Mouse (Mus musculus) midbrain, embryonic 16.5 days (tissue): ENCODE measurements around the gene Spem2. TPM values are rescaled to one million over a fixed set of nuclear protein-coding genes. Genes with fewer than 3 reads are reported as not detected.

Experiments used
- polyA plus RNA-seq: library from polyadenylated mRNA; unstranded; fragments of >200 nt; fragmentation: Nextera tagmentation; extraction: Ambion mirVana; gene quantifications from 2 replicates; pipeline ENCODE4 v1.2.1, GENCODE M21; 2015

The Spem2 gene
- polyA plus RNA-seq, 1 experiment from 2014 or later: not detected

Other genes with a start within 250 kb of the Spem2 start
- gene Wrap53, start 238.2 kb downstream of the Spem2 start, polyA plus RNA-seq: 19.2 and 20.9 TPM in 2 replicates
- 48.9 and 57.3 TPM in 2 replicates for gene Trp53, start 238.1 kb downstream of the Spem2 start, polyA plus RNA-seq
- 65.8 and 95.2 TPM in 2 replicates for gene Atp1b2, start 212.5 kb downstream of the Spem2 start, polyA plus RNA-seq
- gene Shbg, start 200.6 kb downstream of the Spem2 start, polyA plus RNA-seq: not detected in 2 replicates
- 23.8 and 27.1 TPM in 2 replicates for gene Sat2, start 196.4 kb downstream of the Spem2 start, polyA plus RNA-seq
- 33.3 and 37.3 TPM in 2 replicates for gene Fxr2, start 185.5 kb downstream of the Spem2 start, polyA plus RNA-seq
- not detected in 2 replicates for gene Sox15, start 163.2 kb downstream of the Spem2 start, polyA plus RNA-seq
- gene Mpdu1, start 155.8 kb downstream of the Spem2 start, polyA plus RNA-seq: 101 and 104 TPM in 2 replicates
- 6.4 and 9.7 TPM in 2 replicates for gene Cd68, start 152.3 kb downstream of the Spem2 start, polyA plus RNA-seq
- 477 and 496 TPM in 2 replicates for gene Eif4a1, start 146.0 kb downstream of the Spem2 start, polyA plus RNA-seq
- gene Senp3, start 136.4 kb downstream of the Spem2 start, polyA plus RNA-seq: 94.0 and 98.5 TPM in 2 replicates
- gene Tnfsf13, start 132.7 kb downstream of the Spem2 start, polyA plus RNA-seq: 0.53 and 0.66 TPM in 2 replicates
- gene Tnfsf12, start 122.6 kb downstream of the Spem2 start, polyA plus RNA-seq: 2.3 and 3.0 TPM in 2 replicates
- gene Tnfsfm13, start 122.4 kb downstream of the Spem2 start, polyA plus RNA-seq: 0.60 and 0.87 TPM in 2 replicates
- 13.0 and 15.5 TPM in 2 replicates for gene Polr2a, start 59.8 kb downstream of the Spem2 start, polyA plus RNA-seq
- 0.21 and 0.22 TPM in 2 replicates for gene Slc35g3, start 56.5 kb downstream of the Spem2 start, polyA plus RNA-seq
- gene Zbtb4, start 52.6 kb downstream of the Spem2 start, polyA plus RNA-seq: 4.2 and 5.2 TPM in 2 replicates
- 1.4 and 1.6 TPM in 2 replicates for gene Chrnb1, start 22.5 kb downstream of the Spem2 start, polyA plus RNA-seq
- gene Fgf11, start 16.6 kb downstream of the Spem2 start, polyA plus RNA-seq: 4.1 and 4.5 TPM in 2 replicates
- 0.54 and 0.56 TPM in 2 replicates for gene Tmem102, start 12.8 kb downstream of the Spem2 start, polyA plus RNA-seq
- not detected in 2 replicates for gene Gm39566, start 3.2 kb downstream of the Spem2 start, polyA plus RNA-seq
- 0.24 and 0.68 TPM in 2 replicates for gene Spem1, start 3.7 kb upstream of the Spem2 start, polyA plus RNA-seq
- 20.6 and 21.5 TPM in 2 replicates for gene Nlgn2, start 19.3 kb upstream of the Spem2 start, polyA plus RNA-seq
- gene Tmem256, start 20.0 kb upstream of the Spem2 start, polyA plus RNA-seq: 271 and 312 TPM in 2 replicates
- 46.3 and 48.1 TPM in 2 replicates for gene Plscr3, start 27.9 kb upstream of the Spem2 start, polyA plus RNA-seq
- 0.11 and 0.35 TPM in 2 replicates for gene Tnk1, start 40.3 kb upstream of the Spem2 start, polyA plus RNA-seq
- not detected in 2 replicates for gene Tmem95, start 59.6 kb upstream of the Spem2 start, polyA plus RNA-seq
- 1.3 and 1.9 TPM in 2 replicates for gene Kctd11, start 62.9 kb upstream of the Spem2 start, polyA plus RNA-seq
- 0.26 and 0.42 TPM in 2 replicates for gene Acap1, start 77.1 kb upstream of the Spem2 start, polyA plus RNA-seq
- 6.6 and 7.4 TPM in 2 replicates for gene 2810408A11Rik, start 82.5 kb upstream of the Spem2 start, polyA plus RNA-seq
- gene Neurl4, start 82.6 kb upstream of the Spem2 start, polyA plus RNA-seq: 18.7 and 24.1 TPM in 2 replicates
- gene Gps2, start 95.4 kb upstream of the Spem2 start, polyA plus RNA-seq: 70.3 TPM in 2 replicates
- gene Eif5a, start 103.5 kb upstream of the Spem2 start, polyA plus RNA-seq: 1,061 and 1,062 TPM in 2 replicates
- gene Ybx2, start 117.3 kb upstream of the Spem2 start, polyA plus RNA-seq: 5.1 and 7.2 TPM in 2 replicates
- gene Slc2a4, start 129.7 kb upstream of the Spem2 start, polyA plus RNA-seq: 3.1 and 3.2 TPM in 2 replicates
- 0.40 and 0.70 TPM in 2 replicates for gene Cldn7, start 146.3 kb upstream of the Spem2 start, polyA plus RNA-seq
- 23.0 and 24.4 TPM in 2 replicates for gene Ctdnep1, start 162.7 kb upstream of the Spem2 start, polyA plus RNA-seq
- 162 and 173 TPM in 2 replicates for gene Elp5, start 164.1 kb upstream of the Spem2 start, polyA plus RNA-seq
- gene Gabarap, start 172.7 kb upstream of the Spem2 start, polyA plus RNA-seq: 527 and 528 TPM in 2 replicates
- gene Phf23, start 177.3 kb upstream of the Spem2 start, polyA plus RNA-seq: 51.2 and 58.6 TPM in 2 replicates
- 21.9 and 26.1 TPM in 2 replicates for gene Dvl2, start 182.1 kb upstream of the Spem2 start, polyA plus RNA-seq
- 56.3 and 61.6 TPM in 2 replicates for gene Acadvl, start 196.9 kb upstream of the Spem2 start, polyA plus RNA-seq
- gene Dlg4, start 198.5 kb upstream of the Spem2 start, polyA plus RNA-seq: 23.4 and 30.0 TPM in 2 replicates
- gene Asgr1, start 235.6 kb upstream of the Spem2 start, polyA plus RNA-seq: 2.3 and 3.0 TPM in 2 replicates